Mouse (Mus musculus): ENCODE measurements around the gene Trmt61a. TPM values are rescaled to one million over a fixed set of nuclear protein-coding genes. Genes with fewer than 3 reads are reported as not detected.

Gene Trmt61a
- total RNA-seq, 2 experiments from 2014 or later = 15.4 to 26.7 TPM

DNA sequence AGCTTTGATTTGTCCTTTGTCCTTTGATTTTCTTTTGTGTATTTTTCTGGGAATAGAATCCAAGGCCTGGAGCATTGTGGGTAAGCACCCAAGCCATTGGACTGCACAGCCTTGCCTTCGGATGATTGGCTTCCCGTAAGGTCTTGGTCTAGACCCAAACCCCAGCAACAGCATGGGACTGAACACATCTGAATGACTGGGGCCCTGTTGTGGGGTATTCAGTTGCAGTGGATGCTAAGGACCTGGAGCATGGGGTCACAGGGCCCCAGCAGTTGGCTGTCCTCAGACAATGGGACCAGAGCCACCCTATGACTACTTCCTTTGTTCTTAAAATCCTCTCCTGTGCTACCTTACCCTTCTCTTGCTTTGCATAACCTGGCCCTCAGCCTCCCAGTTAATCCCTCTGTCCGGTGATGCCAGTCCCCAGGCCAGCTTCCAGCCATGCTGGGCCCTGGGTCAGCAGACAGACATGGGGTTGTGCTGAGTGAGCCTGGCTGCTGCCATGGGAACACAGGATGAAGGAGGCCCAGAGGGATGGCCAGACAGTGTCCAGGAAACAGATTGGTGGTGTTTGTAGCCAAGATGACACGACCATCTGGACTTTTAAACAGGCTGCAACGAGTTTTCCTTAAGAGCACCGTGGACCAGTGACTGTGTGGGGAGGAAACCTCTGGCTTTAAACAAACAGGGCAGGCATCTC lies 46.9 kb downstream of the Trmt61a start:
- ATAC-seq (replicated peaks; ENCODE audit: low FRiP score, low TSS enrichment, poor library complexity, severe bottlenecking) = no peak

DNA sequence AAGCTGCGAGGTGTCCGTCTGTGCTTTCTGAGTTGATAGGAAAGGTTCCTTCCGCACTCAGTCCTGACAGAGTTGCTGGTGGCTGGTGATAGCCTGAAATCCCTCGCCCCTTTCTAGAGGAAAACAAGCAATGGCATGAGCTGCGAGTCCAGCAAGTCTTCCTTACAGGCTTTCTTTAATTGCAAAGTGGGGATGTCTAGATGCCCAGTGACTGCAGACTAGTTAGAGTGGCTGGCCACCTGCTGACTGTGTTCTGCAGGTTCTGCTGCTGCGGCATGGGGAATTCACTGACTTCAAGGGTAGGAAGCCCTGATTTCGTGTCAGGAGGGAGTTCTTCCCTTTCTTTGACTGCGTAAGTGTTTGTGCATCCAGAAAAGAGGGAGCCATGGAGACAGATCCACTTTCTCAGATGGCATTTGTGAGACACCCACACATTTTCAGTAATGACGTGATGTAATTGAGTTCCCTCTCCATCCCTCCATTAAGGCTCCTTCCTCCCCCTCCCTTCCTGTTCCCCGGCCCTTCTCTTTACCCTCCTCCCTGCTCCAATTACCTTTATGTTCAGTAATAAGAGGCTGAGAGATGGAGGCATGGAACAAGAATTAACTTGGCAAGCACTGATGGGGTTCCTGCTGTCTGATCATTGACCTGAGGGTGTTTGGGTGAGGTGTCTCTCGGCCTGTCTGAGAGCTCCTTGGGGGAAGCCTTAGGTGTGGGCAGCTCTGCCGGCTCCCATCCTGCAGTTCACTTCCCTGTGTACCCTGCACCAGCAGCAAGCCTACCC lies 47.6 kb downstream of the Trmt61a start:
- ATAC-seq (replicated peaks; ENCODE audit: low FRiP score, low TSS enrichment, poor library complexity, severe bottlenecking) = no peak

DNA sequence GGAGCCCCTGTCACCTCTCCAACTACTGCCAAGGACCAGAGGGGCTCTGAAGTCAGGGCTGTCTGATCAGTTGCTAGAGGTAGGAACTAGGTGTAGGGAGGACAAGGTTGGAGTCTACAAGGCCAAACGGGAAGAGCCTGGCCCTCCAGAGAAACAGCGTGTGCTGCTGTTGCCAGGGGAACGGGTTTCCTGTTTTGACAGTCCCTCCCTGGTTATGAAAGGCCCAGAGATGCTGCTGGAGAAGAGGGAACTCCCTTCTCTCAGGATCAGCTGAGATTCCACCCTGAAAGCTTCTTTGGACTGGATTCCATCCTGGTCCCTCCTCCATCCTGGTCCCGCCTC lies 48.2 kb downstream of the Trmt61a start:
- no peak for ATAC-seq (replicated peaks; ENCODE audit: low FRiP score, low TSS enrichment, poor library complexity, severe bottlenecking)

DNA sequence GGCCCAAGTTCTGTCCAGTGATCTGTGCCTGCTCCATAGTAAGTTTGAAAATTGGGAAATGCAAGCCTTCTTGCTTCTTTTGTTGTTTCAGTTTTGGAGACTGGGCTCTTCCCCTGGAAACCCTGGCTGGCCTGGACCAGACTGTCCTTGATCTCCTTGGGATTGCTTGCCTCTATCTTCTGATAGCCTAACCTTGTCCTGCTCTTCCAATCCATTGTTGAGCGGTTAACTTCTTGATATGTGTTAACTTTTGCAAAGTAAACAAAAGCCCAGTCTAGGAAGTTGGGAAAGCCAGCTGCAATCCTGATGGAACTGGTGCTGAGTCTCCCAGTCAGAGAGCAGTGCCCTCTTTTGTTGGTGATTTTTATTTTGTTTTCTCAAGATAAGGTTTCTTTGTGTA lies 50.1 kb downstream of the Trmt61a start:
- no peak for ATAC-seq (replicated peaks; ENCODE audit: low FRiP score, low TSS enrichment, poor library complexity, severe bottlenecking)

DNA sequence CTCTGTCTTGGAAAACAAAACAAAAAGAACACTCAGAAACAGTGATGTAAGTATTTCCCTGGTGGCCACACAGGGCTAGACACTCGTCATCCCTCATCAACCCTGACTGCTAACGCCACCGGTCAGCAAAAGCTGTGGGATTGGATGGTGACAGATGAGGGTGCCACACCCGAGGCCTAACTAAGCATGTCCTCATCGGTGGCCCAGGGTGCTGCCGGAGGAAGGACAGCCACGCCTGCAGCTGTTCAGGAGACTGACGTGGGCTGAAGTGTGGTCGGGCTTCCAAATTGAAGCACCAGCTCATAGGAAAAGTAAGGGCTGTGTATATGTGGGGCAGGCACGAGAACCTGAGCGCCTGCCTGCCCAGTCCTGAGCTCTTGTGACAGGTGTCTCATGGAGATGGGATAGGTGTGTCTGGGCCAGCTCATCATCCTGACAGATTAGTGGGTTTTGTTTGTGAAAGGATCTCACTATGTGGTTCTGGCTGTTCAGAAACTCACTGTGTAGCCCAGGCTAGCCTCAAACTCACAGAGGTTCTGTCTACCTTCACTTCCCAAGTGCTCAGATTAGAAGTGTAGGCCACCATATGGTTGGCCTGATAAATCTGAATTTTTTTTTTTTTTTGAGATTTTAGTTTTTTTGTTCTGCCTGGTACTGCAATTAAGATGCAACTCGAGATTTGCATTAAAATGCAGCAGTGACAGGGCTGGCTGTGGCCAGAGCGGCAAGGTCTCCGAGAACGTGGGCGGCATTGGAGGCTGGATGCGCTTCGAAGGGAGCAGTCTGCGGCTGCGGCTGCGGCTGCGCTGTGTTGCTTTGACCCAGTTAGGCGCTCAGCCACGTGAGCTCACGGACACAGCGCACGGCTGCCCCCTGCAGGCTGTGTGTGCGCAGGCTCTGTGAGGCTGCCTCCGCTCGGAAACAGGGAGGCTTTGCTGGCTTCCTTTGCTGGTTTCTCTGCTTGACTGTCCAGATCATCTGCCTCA lies 54.2 kb downstream of the Trmt61a start:
- ATAC-seq (replicated peaks; ENCODE audit: low FRiP score, low TSS enrichment, poor library complexity, severe bottlenecking) = peak; percentile 96

DNA sequence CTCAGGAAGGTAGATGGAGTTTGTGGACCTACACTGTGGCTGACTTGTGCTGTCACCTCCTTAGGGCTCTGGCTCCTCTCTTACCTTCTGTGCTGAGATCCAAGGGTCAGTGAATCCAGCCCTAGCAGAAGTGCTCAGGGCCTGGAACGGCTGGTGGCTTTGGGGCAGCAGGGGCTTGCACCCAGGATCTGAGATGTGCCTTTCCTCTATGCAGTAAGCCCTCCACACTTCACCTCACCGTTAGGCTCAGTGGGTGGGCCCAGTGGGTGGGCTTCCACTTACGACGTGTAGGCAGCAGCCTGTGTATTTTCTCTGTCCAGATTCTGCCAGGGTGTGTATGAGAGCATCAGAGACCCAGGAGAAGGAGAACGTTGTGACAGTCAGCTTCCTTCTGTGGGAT lies 55.0 kb downstream of the Trmt61a start:
- no peak; the same call in 1 of the 2 replicates for ATAC-seq (replicated peaks; ENCODE audit: low FRiP score, low TSS enrichment, poor library complexity, severe bottlenecking)

Other genes starting within 250 kb of the Trmt61a start
- gene Tnfaip2, start 235.6 kb upstream of the Trmt61a start, total RNA-seq (2014; fragmentation: Nextera tagmentation) = 163 and 178 TPM in 2 replicates
- 102 and 149 TPM in 2 replicates for gene Tnfaip2, start 235.6 kb upstream of the Trmt61a start, total RNA-seq (2017)
- gene Gm266, start 192.3 kb upstream of the Trmt61a start, total RNA-seq (2014; fragmentation: Nextera tagmentation) = not detected in 2 replicates
- gene Gm266, start 192.3 kb upstream of the Trmt61a start, total RNA-seq (2017) = not detected in 2 replicates
- 212 and 247 TPM in 2 replicates for gene Eif5, start 140.1 kb upstream of the Trmt61a start, total RNA-seq (2014; fragmentation: Nextera tagmentation)
- 262 and 337 TPM in 2 replicates for gene Eif5, start 140.1 kb upstream of the Trmt61a start, total RNA-seq (2017)
- 56.3 and 62.2 TPM in 2 replicates for gene Mark3, start 103.6 kb upstream of the Trmt61a start, total RNA-seq (2014; fragmentation: Nextera tagmentation)
- gene Mark3, start 103.6 kb upstream of the Trmt61a start, total RNA-seq (2017) = 55.2 and 81.3 TPM in 2 replicates
- gene Ckb, start 5.8 kb upstream of the Trmt61a start, total RNA-seq (2014; fragmentation: Nextera tagmentation) = 2.7 TPM in 1 of 2 replicates, not detected in the other
- gene Ckb, start 5.8 kb upstream of the Trmt61a start, total RNA-seq (2017) = 1.5 and 4.4 TPM in 2 replicates
- 27.7 and 28.9 TPM in 2 replicates for gene Bag5, start 35.2 kb downstream of the Trmt61a start, total RNA-seq (2014; fragmentation: Nextera tagmentation)
- 33.0 and 52.3 TPM in 2 replicates for gene Bag5, start 35.2 kb downstream of the Trmt61a start, total RNA-seq (2017)
- 62.7 and 67.7 TPM in 2 replicates for gene Apopt1, start 35.2 kb downstream of the Trmt61a start, total RNA-seq (2014; fragmentation: Nextera tagmentation)
- gene Apopt1, start 35.2 kb downstream of the Trmt61a start, total RNA-seq (2017) = 55.5 and 56.4 TPM in 2 replicates
- gene Klc1, start 80.7 kb downstream of the Trmt61a start, total RNA-seq (2014; fragmentation: Nextera tagmentation) = 35.3 and 58.3 TPM in 2 replicates
- gene Klc1, start 80.7 kb downstream of the Trmt61a start, total RNA-seq (2017) = 28.3 and 36.1 TPM in 2 replicates
- 32.1 and 34.7 TPM in 2 replicates for gene Xrcc3, start 135.8 kb downstream of the Trmt61a start, total RNA-seq (2014; fragmentation: Nextera tagmentation)
- 6.7 and 11.2 TPM in 2 replicates for gene Xrcc3, start 135.8 kb downstream of the Trmt61a start, total RNA-seq (2017)
- gene Zfyve21, start 136.1 kb downstream of the Trmt61a start, total RNA-seq (2014; fragmentation: Nextera tagmentation) = 7.3 and 20.4 TPM in 2 replicates
- 5.4 and 9.6 TPM in 2 replicates for gene Zfyve21, start 136.1 kb downstream of the Trmt61a start, total RNA-seq (2017)
- gene Ppp1r13b, start 230.0 kb downstream of the Trmt61a start, total RNA-seq (2014; fragmentation: Nextera tagmentation) = 6.7 and 8.2 TPM in 2 replicates
- 6.0 and 7.1 TPM in 2 replicates for gene Ppp1r13b, start 230.0 kb downstream of the Trmt61a start, total RNA-seq (2017)

Measured in megakaryocyte-erythroid progenitor cell, adult 5-6 weeks (primary cell).